In genomic region chr3:108200329-108201323, GRCm38 (mm10) we compare ENCODE assay signal across 8 mouse cellular contexts. TPM values are rescaled to one million over a fixed set of nuclear protein-coding genes. Genes with fewer than 3 reads are reported as not detected.
DNase-seq lines count a peak whose midpoint lies in the region; ATAC-seq lines count a peak whose summit lies in the region.

Gene Cyb561d1, minus strand, starts transcription at chr3:108201212.

- ATAC-seq in embryonic facial prominence, embryonic 11.5 days (replicated peaks; ENCODE audit: insufficient number of reproducible peaks, low FRiP score, low TSS enrichment, low read depth): peak; percentile 80
- ATAC-seq in granulocyte monocyte progenitor cell, adult 5-6 weeks (replicated peaks; ENCODE audit: poor library complexity, severe bottlenecking): peak; percentile 88
- peak; percentile 94 for ATAC-seq in midbrain, embryonic 11.5 days (ENCODE audit: low FRiP score)

- H3K9me3 ChIP-seq in embryonic facial prominence, embryonic 11.5 days (replicated peaks; ENCODE audit: control insufficient read depth, low read length): no peaks in the 10 kb centered on the region
- H3K9me3 ChIP-seq in midbrain, embryonic 11.5 days (ENCODE audit: control insufficient read depth, low read length): no peaks in the 10 kb centered on the region

- no peaks in the 10 kb centered on the region for H3K27me3 ChIP-seq in embryonic facial prominence, embryonic 11.5 days (ENCODE audit: control insufficient read depth, insufficient read depth, low read length)
- H3K27me3 ChIP-seq in midbrain, embryonic 11.5 days (ENCODE audit: control insufficient read depth, insufficient read depth, low read length): no peaks in the 10 kb centered on the region

- H3K4me2 ChIP-seq in embryonic facial prominence, embryonic 11.5 days (ENCODE audit: low read depth, low read length): peak within 1 kb of the TSS; percentile 61
- peak within 1 kb of the TSS; percentile 64 for H3K4me2 ChIP-seq in midbrain, embryonic 11.5 days

- H3K9ac ChIP-seq in embryonic facial prominence, embryonic 11.5 days (replicated peaks; ENCODE audit: low read length): peak within 1 kb of the TSS; percentile 45
- peak within 1 kb of the TSS; percentile 75 for H3K9ac ChIP-seq in midbrain, embryonic 11.5 days (ENCODE audit: low read length)

- H3K4me3 ChIP-seq in embryonic facial prominence, embryonic 11.5 days (ENCODE audit: low read depth, low read length): peak within 1 kb of the TSS; percentile 45
- H3K4me3 ChIP-seq in midbrain, embryonic 11.5 days (ENCODE audit: low read depth, low read length): peak within 1 kb of the TSS; percentile 70

- H3K36me3 ChIP-seq in embryonic facial prominence, embryonic 11.5 days (replicated peaks; ENCODE audit: control insufficient read depth, insufficient read depth, low read depth, low read length): no peaks in the 10 kb centered on the region; the same call in 1 of the 2 replicates
- H3K36me3 ChIP-seq in midbrain, embryonic 11.5 days (ENCODE audit: control insufficient read depth, insufficient read depth, low read length): peaks cover 13% of the 10 kb centered on the region

- DNase-seq in 3134 (ENCODE audit: extremely low read depth, insufficient read length, low spot score): peak; percentile 97
- DNase-seq in adrenal gland, postnatal 25 days: peak; percentile 93
- peak; percentile 93 for DNase-seq in embryonic facial prominence, embryonic 11.5 days (ENCODE audit: low spot score)
- DNase-seq in kidney, adult 11 months: peak; percentile 95
- peak; percentile 87 for DNase-seq in left cerebral cortex, postnatal 4 days
- peak; percentile 99 for DNase-seq in midbrain, embryonic 11.5 days (ENCODE audit: low spot score, missing footprints)
- DNase-seq in skeletal muscle tissue, adult 2 months (ENCODE audit: low read depth, low spot score): peak; percentile 84

- intact Hi-C loops in left cerebral cortex, postnatal 4 days (cut with DNase I): loop anchor here (5.0 kb wide), 1 partner anchor 33 kb away; no protein-coding TSS in a partner anchor

- H3K4me1 ChIP-seq in embryonic facial prominence, embryonic 11.5 days (ENCODE audit: control insufficient read depth, insufficient read depth, low read length): 0 out of 2 replicates have a peak, but pooled peaks cover 2% of the 10 kb centered on the region
- peaks cover 17% of the 10 kb centered on the region for H3K4me1 ChIP-seq in midbrain, embryonic 11.5 days (ENCODE audit: control insufficient read depth, insufficient read depth, low read length)

- H3K27ac ChIP-seq in embryonic facial prominence, embryonic 11.5 days (replicated peaks; ENCODE audit: low read depth, low read length): 0 out of 2 replicates have a peak within 1 kb of the TSS, but pooled peaks have one; percentile 4
- H3K27ac ChIP-seq in midbrain, embryonic 11.5 days (ENCODE audit: low read depth, low read length): peak within 1 kb of the TSS; percentile 75

- WGBS in embryonic facial prominence, embryonic 11.5 days: 3% methylated on average over 44 of the region's 44 CpGs
- WGBS in midbrain, embryonic 11.5 days: 4% methylated on average over 44 of the region's 44 CpGs

RNA-seq across cellular contexts. Expression of gene Cyb561d1, which starts in this region (rescaled TPM):
- 8.7 and 12.1 TPM in 2 replicates for total RNA-seq in adrenal gland, postnatal 25 days (2021)
- 1.4 and 1.6 TPM in 2 replicates for polyA plus RNA-seq in embryonic facial prominence, embryonic 11.5 days (2014; fragmentation: Nextera tagmentation; extraction: Ambion mirVana)
- 5.0 and 5.8 TPM in 2 replicates for total RNA-seq in granulocyte monocyte progenitor cell, adult 5-6 weeks (2014; fragmentation: Nextera tagmentation)
- total RNA-seq in granulocyte monocyte progenitor cell, adult 5-6 weeks (2017): 3.5 and 3.9 TPM in 2 replicates
- total RNA-seq in left cerebral cortex, postnatal 4 days (2021): 10 to 100 TPM; 10.9 to 11.4 TPM
- polyA plus RNA-seq in midbrain, embryonic 11.5 days (2014; fragmentation: Nextera tagmentation; extraction: Ambion mirVana): 2.3 and 3.0 TPM in 2 replicates

Comparison
In these comparisons a context has a peak if more than half of its experiments do, and no peak if none do; other contexts are left out.
1. Peak in every context shown above with its lines: DNase-seq, ATAC-seq, H3K4me3 ChIP-seq and H3K27ac ChIP-seq.